Mouse (Mus musculus): ENCODE results near the gene Zc3h7b.

The Zc3h7b gene

GRCm38 (mm10) chr15:81813986-81814705, 69.3 kb downstream of the Zc3h7b start:
- DNase-seq (ENCODE audit: low read depth in 2 of 2, low spot score in 2 of 2) = no peak

- DNase-seq (ENCODE audit: low read depth in 2 of 2, low spot score in 2 of 2) = no peak
Measured at GRCm38 (mm10) chr15:81814716-81815370, 70.0 kb downstream of the Zc3h7b start.

- DNase-seq (ENCODE audit: low read depth in 2 of 2, low spot score in 2 of 2) = no peak
Measured at GRCm38 (mm10) chr15:81818404-81818803, 73.5 kb downstream of the Zc3h7b start.

- DNase-seq (ENCODE audit: low read depth in 2 of 2, low spot score in 2 of 2) = no peak
Measured at GRCm38 (mm10) chr15:81822631-81823030, 77.8 kb downstream of the Zc3h7b start.

DNA sequence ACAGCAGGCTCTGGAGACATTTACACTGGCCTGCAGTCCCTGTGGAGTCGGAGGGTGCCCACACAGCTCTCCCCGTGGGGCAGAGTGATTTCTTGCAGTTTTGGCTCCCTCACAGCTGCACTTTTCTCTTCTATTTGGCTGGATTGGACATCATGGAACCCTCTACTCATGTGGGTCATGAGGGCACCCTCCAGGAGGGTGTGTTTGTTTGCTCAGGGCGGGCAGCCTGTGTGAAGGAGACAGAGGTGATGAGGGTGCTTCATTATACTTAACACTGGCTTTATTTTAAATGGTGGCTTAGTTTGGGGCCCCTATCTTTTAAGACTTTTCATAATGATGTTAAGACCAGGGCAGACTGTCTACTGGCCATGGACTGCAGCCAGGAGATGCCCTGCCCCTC, 80.0 kb downstream of the Zc3h7b start:
- no peak for DNase-seq (ENCODE audit: low read depth in 2 of 2, low spot score in 2 of 2)

- DNase-seq (ENCODE audit: low read depth in 2 of 2, low spot score in 2 of 2) = no peak
Measured at GRCm38 (mm10) chr15:81828426-81829207, 83.8 kb downstream of the Zc3h7b start.

GRCm38 (mm10) chr15:81829208-81829580, 84.3 kb downstream of the Zc3h7b start:
- no peak for DNase-seq (ENCODE audit: low read depth in 2 of 2, low spot score in 2 of 2)

DNA sequence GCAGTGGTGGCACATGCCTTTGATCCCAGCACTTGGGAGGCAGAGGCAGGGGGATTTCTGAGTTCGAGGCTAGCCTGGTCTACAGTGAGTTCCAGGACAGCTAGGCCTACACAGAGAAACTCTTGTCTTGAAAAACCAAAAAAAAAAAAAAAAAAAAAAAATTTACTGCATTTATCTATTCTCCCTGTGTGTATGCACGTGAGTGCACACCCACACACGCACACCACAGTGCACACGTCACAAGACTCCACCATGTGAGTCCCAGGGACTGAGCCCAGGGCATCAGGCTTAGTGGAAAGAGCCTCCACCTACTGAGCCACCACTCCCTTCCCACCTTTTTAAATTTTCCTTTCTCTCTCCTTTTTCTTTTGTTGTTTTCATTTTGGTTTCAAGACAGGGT, 85.7 kb downstream of the Zc3h7b start:
- DNase-seq (ENCODE audit: low read depth in 2 of 2, low spot score in 2 of 2) = no peak

DNA sequence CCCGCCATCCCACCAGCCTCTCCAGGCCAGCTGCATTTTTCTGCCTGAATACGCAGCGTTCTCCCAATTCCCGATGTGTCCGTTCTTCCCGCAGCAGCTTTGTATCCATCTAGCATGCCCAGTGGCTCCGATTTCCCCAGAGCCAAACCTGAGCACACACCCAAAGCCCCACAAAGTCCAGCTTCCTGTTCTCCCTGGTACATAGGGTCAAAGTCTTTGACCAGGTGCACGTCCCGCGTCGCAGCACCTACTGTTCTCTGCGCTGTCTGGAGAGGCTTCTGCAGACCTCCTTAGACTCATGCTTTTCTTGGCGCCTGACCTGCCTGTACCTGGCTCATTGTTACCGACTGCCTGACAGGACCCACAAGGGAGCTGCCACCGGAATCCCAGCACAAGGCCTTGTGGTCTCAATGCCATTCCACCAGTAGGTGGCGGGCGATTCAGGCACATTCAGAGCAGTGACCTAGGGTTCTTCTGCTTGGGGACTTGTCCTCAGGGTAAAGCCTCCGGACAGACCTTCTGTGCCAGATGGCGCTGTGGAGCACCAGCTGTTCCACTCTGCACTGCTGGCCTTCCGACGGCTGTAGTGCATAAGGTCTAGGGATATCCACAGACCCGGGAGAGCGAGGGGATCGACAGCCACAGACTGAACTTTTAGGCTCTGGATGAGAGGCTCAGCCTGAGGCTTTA, 86.4 kb downstream of the Zc3h7b start:
- DNase-seq (ENCODE audit: low read depth in 2 of 2, low spot score in 2 of 2) = peak; percentile 72 to 84

GRCm38 (mm10) chr15:81832219-81832618, 87.4 kb downstream of the Zc3h7b start:
- DNase-seq (ENCODE audit: low read depth in 2 of 2, low spot score in 2 of 2) = no peak

DNA sequence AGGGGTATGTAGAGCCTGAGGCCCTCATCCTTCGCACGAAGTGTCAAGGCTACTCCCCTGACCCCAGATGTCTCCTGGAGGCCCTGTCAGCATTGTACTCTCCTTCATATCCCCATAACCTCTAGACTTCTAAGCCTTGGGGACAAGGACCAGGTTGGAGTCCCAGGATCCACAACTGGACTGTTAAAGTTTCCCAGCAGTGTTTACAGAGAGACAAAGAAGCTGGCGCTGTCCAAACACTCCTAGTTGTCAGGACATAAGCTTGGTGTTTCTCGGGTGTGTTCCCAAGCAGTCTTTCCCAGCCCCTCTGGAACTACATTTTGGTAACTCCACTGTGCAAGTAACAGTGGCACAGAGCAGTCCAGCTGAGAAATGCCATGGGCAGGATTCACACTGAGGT, 88.6 kb downstream of the Zc3h7b start:
- DNase-seq (ENCODE audit: low read depth in 2 of 2, low spot score in 2 of 2) = no peak

DNA sequence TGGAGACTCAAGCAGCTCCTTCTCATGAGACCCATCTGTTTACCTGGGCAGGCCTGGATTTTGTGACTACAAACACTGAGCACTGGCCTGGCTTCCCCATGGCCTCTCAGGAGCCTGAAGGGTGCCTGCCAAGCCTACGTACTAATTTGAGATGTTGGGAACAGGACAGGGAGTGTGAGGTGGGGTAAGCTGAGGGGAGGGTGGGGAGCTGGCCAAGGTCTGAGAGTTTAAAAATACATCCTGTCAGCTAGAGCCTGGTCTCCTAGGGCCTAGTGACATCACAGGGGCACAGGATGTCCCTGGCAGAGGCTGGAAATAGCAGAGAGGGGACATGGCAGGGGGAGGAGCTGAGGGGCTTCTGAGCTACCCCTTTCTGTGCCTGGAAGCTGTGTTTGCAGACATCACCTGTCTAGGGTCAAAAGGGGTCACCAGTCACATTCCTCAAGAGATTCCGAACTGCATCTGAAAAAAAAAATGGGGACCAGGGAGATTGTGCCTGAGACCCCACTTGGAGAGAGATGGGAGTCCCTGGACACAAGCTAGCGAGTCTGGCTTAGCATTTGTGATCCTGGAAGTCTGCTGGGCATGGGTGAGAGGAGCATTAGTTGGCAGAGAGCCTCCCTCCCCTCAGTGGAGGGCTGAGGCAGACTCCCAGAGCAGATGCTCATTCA, 89.4 kb downstream of the Zc3h7b start:
- DNase-seq (ENCODE audit: low read depth in 2 of 2, low spot score in 2 of 2) = no peak

DNA sequence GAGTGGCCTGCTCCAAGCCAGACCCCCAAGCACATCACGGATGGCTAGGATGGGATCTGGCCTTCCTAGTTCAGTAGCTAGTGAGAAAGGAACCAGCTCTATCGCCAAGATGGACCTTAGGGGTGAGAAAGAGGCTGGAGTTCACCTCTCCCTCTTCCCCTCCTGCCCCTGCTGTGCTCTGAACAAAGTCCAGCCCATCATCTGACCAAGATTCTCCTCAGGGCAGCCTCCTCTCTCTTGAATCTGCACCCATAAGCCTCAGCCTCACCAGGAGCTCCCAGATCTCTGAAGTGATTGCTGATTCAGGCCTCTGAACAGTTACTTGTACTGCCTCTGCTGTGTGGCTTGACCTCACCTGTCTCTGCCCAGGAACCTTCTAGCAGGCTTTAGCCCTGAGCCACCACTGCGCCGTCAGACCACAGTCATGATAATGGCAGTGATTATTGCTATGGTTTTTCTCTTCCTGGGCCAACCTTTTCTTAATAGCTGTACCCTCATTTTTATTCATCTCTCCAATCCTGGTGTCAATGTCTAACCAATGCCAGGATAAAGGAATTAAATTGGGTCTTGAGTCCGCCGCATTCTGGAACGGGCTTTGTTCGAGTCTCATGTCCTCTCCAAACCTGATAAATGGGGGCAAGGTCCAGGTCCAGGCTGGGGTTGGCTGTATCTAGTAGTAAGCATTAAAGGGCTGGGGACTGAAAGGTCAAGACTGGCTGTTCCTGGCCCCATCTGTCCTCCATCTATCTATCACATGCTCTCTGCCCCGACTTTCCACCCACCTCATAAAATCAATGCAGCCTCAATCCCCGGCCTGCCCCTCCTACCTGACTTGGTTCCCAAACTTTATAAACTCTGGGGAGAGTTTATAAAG, 90.4 kb downstream of the Zc3h7b start:
- no peak for DNase-seq (ENCODE audit: low read depth in 2 of 2, low spot score in 2 of 2)

DNA sequence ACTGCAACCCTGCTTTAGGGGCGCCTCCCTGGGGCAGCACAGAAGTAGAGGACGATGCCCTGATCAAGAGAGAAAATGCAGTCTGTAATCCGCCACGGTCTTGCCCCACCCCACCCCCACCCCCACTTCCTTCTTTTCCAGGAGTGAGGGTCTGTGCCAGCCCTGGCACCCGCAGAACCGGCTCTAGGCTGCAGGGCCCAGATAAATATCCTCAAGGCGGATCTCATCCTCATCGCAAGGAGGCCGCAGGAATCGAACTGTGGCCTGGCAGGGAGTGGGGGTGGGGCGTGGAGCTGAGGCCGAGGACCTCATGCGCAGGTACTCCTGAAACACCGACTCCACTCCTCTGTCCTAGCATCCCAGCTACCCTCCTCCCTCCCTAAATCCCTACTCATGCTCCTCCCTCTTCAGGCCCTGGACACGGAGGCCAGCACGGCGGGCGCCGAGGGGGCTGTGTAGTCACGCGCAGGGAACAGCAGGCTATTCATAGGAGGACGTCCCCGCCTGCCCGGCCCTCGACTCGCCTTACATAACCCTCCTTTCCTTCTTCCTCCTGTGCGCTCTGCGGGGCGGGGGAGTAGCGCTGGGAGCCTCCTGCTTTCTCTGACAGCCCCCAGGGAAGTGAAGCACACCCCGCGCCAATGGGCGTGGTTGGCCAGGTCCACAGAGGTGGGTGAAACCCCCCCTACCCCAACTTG, 91.4 kb downstream of the Zc3h7b start:
- no peak for DNase-seq (ENCODE audit: low read depth in 2 of 2, low spot score in 2 of 2)

DNA sequence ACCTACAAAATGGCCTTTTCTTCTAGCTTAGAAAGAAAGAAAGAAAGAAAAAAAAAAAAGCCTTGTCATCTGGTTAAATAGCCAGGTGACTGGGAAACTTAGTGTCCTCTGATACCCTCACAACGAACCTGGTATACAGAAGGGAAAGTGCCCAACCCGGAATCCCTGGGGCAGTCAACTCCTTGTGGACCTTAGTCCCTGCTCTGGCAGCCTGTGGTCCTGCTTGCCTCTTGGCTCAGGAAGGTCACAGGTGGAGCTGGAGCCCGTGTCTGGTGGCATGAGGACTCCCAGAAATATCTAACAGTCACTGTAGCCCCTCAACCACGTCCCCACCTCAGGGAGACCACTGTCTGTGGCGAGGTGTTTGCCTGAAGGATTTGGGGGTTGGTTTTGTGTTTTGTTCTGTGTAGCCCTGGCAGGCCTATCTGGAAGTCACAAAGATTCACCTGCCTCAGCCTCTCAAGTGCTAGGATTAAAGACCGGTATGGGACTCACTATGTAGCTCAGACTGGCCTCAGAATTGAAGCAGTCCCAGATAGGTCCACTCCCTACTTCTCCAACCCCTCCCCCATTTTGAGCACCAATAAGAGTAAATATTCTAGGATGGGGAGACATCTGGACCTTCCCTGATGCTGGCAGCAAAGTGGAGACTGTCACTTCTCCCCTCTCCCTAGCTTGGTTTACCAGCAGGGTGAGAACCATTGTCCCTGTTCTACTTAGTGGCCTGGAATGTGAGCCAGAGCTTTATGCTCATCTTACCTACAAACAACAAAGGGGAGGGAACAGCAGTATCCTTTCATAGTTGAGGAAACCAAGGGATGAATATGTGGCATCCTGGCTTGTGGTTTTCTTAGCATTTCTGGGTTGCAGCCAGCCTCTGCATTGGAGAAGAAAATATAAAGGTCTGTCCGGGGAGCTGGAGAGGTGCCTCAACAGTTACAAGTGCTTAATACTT, 92.4 kb downstream of the Zc3h7b start:
- DNase-seq (ENCODE audit: low read depth in 2 of 2, low spot score in 2 of 2) = no peak

- no peak for DNase-seq (ENCODE audit: low read depth in 2 of 2, low spot score in 2 of 2)
Measured at GRCm38 (mm10) chr15:81838554-81839235, 93.8 kb downstream of the Zc3h7b start.

GRCm38 (mm10) chr15:81839634-81840033, 94.8 kb downstream of the Zc3h7b start:
- DNase-seq (ENCODE audit: low read depth in 2 of 2, low spot score in 2 of 2) = no peak

DNA sequence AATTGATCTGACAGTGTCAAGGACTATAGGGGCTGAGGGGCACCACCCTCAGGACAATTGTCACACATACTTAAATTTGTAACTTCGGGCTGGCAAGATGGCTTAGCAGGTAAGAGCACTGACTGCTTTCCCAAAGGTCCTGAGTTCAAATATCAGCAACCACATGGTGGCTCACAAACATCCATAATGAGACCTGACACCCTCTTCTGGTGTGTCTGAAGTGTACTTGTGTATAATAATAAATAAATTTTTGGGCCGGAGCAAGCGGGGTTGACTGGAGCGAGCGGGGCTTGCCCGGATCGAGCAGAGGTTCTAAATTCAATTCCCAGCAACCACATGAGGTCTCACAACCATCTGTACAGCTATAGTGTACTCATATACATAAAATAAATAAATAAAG, 95.4 kb downstream of the Zc3h7b start:
- no peak for DNase-seq (ENCODE audit: low read depth in 2 of 2, low spot score in 2 of 2)
